Mouse (Mus musculus): ENCODE results near the gene Teddm2.
A peak's percentile ranks its signal among the peaks of the same experiment; 100 is the strongest.
"Not testable (repeated sequence)": the region's sequence is repeated elsewhere in the genome, so short reads cannot be mapped to it uniquely, and the experiment has no call there.

Gene Teddm2

GRCm38 (mm10) chr1:153903006-153903405, 3.0 kb upstream of the Teddm2 start:
- no peak for DNase-seq

GRCm38 (mm10) chr1:153900860-153901730, 1.1 kb upstream of the Teddm2 start:
- peak; percentile 55 for DNase-seq

- DNase-seq: peak; percentile 58
Observed at GRCm38 (mm10) chr1:153900381-153900780, 353 bp upstream of the Teddm2 start.

- DNase-seq: no peak
Observed at GRCm38 (mm10) chr1:153898989-153899730, 868 bp downstream of the Teddm2 start.

- no peak for DNase-seq
Observed at GRCm38 (mm10) chr1:153897196-153897595, 2.8 kb downstream of the Teddm2 start.

GRCm38 (mm10) chr1:153894979-153895378, 5.0 kb downstream of the Teddm2 start:
- peak; percentile 73 for DNase-seq

- DNase-seq: no peak
Observed at GRCm38 (mm10) chr1:153894201-153894893, 5.7 kb downstream of the Teddm2 start.

GRCm38 (mm10) chr1:153893746-153894145, 6.3 kb downstream of the Teddm2 start:
- no peak for DNase-seq

GRCm38 (mm10) chr1:153891442-153891841, 8.6 kb downstream of the Teddm2 start, which contains the start of gene Teddm1a:
Gene Teddm1a, plus strand, starts transcription at chr1:153891742.
- no peak for DNase-seq

GRCm38 (mm10) chr1:153890121-153890520, 9.9 kb downstream of the Teddm2 start:
- no peak for DNase-seq

- no peak for DNase-seq
Observed at GRCm38 (mm10) chr1:153886024-153886633, 13.9 kb downstream of the Teddm2 start.

GRCm38 (mm10) chr1:153880391-153880790, 19.6 kb downstream of the Teddm2 start:
- DNase-seq: not testable (repeated sequence)

- no peak for DNase-seq
Observed at GRCm38 (mm10) chr1:153874045-153874444, 26.0 kb downstream of the Teddm2 start, which contains the start of gene Teddm1b. Gene Teddm1b, plus strand, starts transcription at chr1:153874345.

- no peak for DNase-seq
Observed at GRCm38 (mm10) chr1:153855946-153856345, 44.1 kb downstream of the Teddm2 start.

GRCm38 (mm10) chr1:153852696-153853095, 47.3 kb downstream of the Teddm2 start:
- DNase-seq: not testable (repeated sequence)

GRCm38 (mm10) chr1:153846867-153847266, 53.2 kb downstream of the Teddm2 start:
- DNase-seq: no peak

- DNase-seq: no peak
Observed at GRCm38 (mm10) chr1:153846420-153846819, 53.6 kb downstream of the Teddm2 start.

GRCm38 (mm10) chr1:153844042-153844441, 56.0 kb downstream of the Teddm2 start, which contains the start of gene Rgsl1:
Gene Rgsl1, minus strand, starts transcription at chr1:153844142.
- DNase-seq: no peak

GRCm38 (mm10) chr1:153842121-153842740, 57.8 kb downstream of the Teddm2 start:
- no peak for DNase-seq

- no peak for DNase-seq
Observed at GRCm38 (mm10) chr1:153836036-153836435, 64.0 kb downstream of the Teddm2 start.

- DNase-seq: no peak
Observed at GRCm38 (mm10) chr1:153830746-153831145, 69.3 kb downstream of the Teddm2 start.

- no peak for DNase-seq
Observed at GRCm38 (mm10) chr1:153820216-153820615, 79.8 kb downstream of the Teddm2 start.

All from kidney, adult 18-20 months (tissue).